Mouse (Mus musculus) myocyte (in vitro differentiated cells): ENCODE results near the gene Zfp28. TPM values are rescaled to one million over a fixed set of nuclear protein-coding genes. Genes with fewer than 3 reads are reported as not detected.

Source experiments
- H3K27me3 ChIP-seq: one replicate; pipeline ENCODE4 v1.6.1; 2011; ENCODE audit not compliant: control insufficient read depth, insufficient read depth, insufficient read length
- H3K36me3 ChIP-seq: one replicate; pipeline ENCODE4 v1.6.1; 2011; ENCODE audit not compliant: control insufficient read depth, insufficient read depth
- H3K4me2 ChIP-seq: one replicate; pipeline ENCODE4 v1.6.1; 2011; ENCODE audit warnings: low read depth, control low read depth
- H3K4me3 ChIP-seq: one replicate; pipeline ENCODE4 v1.5.1; 2011; ENCODE audit warnings: mild to moderate bottlenecking, control low read depth, moderate library complexity
- H3K79me2 ChIP-seq: one replicate; pipeline ENCODE4 v1.6.1; 2011; ENCODE audit not compliant: control insufficient read depth, insufficient read depth
- H3ac ChIP-seq: one replicate; pipeline ENCODE4 v1.6.1; 2011; ENCODE audit not compliant: control insufficient read depth, insufficient read length
- CEBPB ChIP-seq: IDR thresholded peaks from 2 replicates; pipeline ENCODE4 v1.6.1; 2011; ENCODE audit warnings: mild to moderate bottlenecking, moderate library complexity; ENCODE audit not compliant: poor library complexity, insufficient read depth, severe bottlenecking
- E2F4 ChIP-seq: IDR thresholded peaks from one replicate; pipeline ENCODE4 v1.6.1; 2011; ENCODE audit warnings: mild to moderate bottlenecking, control low read depth, moderate library complexity; ENCODE audit not compliant: insufficient read depth
- MAX ChIP-seq: IDR thresholded peaks from one replicate; pipeline ENCODE4 v1.6.1; 2011; ENCODE audit warnings: low read depth, mild to moderate bottlenecking, control low read depth
- MYOD1 ChIP-seq, 3 experiments: IDR thresholded peaks; one replicate each; pipeline ENCODE4 v1.6.1; 2011; ENCODE audit warnings: control low read depth in 2 of 3, low read depth in 2 of 3, mild to moderate bottlenecking in 2 of 3, moderate library complexity in 1 of 3; ENCODE audit not compliant: insufficient read length in 2 of 3, control insufficient read depth in 1 of 3
- MYOG ChIP-seq, 3 experiments: IDR thresholded peaks; one replicate each; pipeline ENCODE4 v1.6.1; 2011; ENCODE audit warnings: control low read depth in 2 of 3, low read depth in 2 of 3, mild to moderate bottlenecking in 2 of 3; ENCODE audit not compliant: insufficient read length in 2 of 3, control insufficient read depth in 1 of 3, insufficient read depth in 1 of 3
- POLR2A ChIP-seq: IDR thresholded peaks from one replicate; pipeline ENCODE4 v1.6.1; 2011; ENCODE audit warnings: low read depth, mild to moderate bottlenecking, control low read depth, moderate library complexity; ENCODE audit not compliant: insufficient read length
- POLR2AphosphoS2 ChIP-seq: IDR thresholded peaks from one replicate; pipeline ENCODE4 v1.6.1; 2011; ENCODE audit warnings: low read depth, control low read depth; ENCODE audit not compliant: insufficient read length
- REST ChIP-seq: IDR thresholded peaks from one replicate; pipeline ENCODE4 v1.6.1; 2011; ENCODE audit warnings: mild to moderate bottlenecking, control low read depth, moderate library complexity; ENCODE audit not compliant: insufficient read depth, insufficient read length
- SRF ChIP-seq: IDR thresholded peaks from one replicate; pipeline ENCODE4 v1.6.1; 2011; ENCODE audit warnings: low read depth; ENCODE audit not compliant: control insufficient read depth, insufficient read length
- TCF12 ChIP-seq: IDR thresholded peaks from one replicate; pipeline ENCODE4 v1.6.1; 2011; ENCODE audit warnings: mild to moderate bottlenecking, control low read depth; ENCODE audit not compliant: poor library complexity, insufficient read depth, severe bottlenecking
- TCF3 ChIP-seq: IDR thresholded peaks from one replicate; pipeline ENCODE4 v1.6.1; 2011; ENCODE audit warnings: low read depth, control low read depth; ENCODE audit not compliant: insufficient read length
- USF1 ChIP-seq: IDR thresholded peaks from one replicate; pipeline ENCODE4 v1.6.1; 2011; ENCODE audit warnings: low read depth, mild to moderate bottlenecking, control low read depth, moderate library complexity
- polyA plus RNA-seq: library from polyadenylated mRNA; unstranded; fragments of >200 nt; fragmentation: generic; extraction: Trizol; gene quantifications from one replicate; pipeline ENCODE4 v1.2.1, GENCODE M21; 2012; ENCODE audit warnings: missing spikeins

The Zfp28 gene
- polyA plus RNA-seq, 1 experiment = 2.4 TPM

DNA sequence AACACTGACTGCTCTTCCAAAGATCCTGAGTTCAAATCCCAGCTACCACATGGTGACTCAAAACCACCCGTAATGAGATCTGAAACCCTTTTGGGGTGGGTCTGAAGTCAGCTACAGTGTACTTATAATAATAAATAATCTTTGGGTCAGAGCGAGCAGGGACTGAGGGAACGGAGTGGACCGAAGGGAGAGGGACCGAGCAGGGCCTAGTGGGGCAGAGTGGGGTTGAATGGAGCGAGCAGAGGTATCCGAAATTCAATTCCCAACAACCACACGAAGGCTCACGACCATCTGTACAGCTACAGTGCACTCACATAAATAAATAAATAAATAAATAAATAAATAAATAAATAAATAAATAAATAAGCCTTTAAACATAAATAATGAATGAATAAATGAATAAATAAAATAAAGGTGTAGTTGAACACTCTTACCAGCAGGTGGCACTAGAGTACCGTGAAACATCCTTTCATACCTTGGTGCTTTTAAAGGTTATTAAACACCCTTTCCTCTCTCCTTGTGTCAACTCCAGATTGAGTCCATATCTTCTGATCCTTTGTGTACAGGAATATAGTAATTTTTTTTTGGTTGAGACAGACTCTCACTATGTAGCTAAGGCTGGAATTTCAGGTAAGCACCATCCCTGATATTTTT lies 24.0 kb upstream of the Zfp28 start:
- Histone ChIP-seq H3K4me3 (no peak overlapping the region), H3K36me3 (no peaks in the 10 kb centered on the region), H3K79me2 (no peaks in the 10 kb centered on the region), H3ac (no peak overlapping the region), H3K4me2 (no peak overlapping the region), H3K27me3 (no peaks in the 10 kb centered on the region)
- TF ChIP-seq SRF (no peak), USF1 (no peak), TCF3 (no peak), E2F4 (no peak), POLR2AphosphoS2 (no peak), MYOG (IDR thresholded peaks at IDR 0.05; ENCODE audit: control insufficient read depth in 1 of 3, insufficient read depth in 1 of 3, insufficient read length in 2 of 3, low read depth in 2 of 3) (no peak), TCF12 (no peak), REST (no peak), POLR2A (no peak), MYOD1 (IDR thresholded peaks at IDR 0.05; ENCODE audit: control insufficient read depth in 1 of 3, insufficient read length in 2 of 3, low read depth in 2 of 3) (no peak), MAX (no peak), CEBPB (no peak)

DNA sequence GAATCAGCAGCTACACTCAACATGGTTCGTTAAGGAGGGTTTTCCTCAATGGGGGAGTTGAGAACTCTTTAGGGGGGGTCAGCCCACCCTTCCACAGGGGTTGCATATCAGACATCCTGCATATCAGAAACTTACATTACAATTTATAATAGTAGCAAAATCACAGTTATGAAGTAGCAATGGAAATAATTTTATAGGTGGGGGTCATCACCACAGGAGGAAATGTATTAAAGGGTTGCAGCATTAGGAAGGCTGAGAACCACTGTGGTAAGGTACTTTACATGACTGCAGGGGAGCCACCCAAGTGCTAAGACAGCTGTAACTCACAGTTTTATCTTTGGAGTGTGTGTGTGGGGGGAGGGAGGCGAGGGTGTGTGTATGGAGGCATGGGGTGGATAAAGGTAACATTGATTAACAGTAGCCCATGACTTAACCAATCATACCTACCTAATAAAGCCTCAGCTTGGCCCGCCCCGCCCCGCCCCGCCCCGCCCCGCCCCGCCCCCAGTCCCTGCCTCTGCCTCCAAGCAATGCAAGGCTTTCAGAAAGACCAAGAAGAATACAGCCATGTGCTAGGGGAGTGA lies 22.5 kb upstream of the Zfp28 start:
- Histone ChIP-seq H3K27me3 (no peaks in the 10 kb centered on the region), H3K36me3 (no peaks in the 10 kb centered on the region), H3K4me3 (no peak overlapping the region), H3K4me2 (no peak overlapping the region), H3ac (no peak overlapping the region), H3K79me2 (no peaks in the 10 kb centered on the region)
- TF ChIP-seq MYOG (IDR thresholded peaks at IDR 0.05; ENCODE audit: control insufficient read depth in 1 of 3, insufficient read depth in 1 of 3, insufficient read length in 2 of 3, low read depth in 2 of 3) (no peak), TCF12 (no peak)

DNA sequence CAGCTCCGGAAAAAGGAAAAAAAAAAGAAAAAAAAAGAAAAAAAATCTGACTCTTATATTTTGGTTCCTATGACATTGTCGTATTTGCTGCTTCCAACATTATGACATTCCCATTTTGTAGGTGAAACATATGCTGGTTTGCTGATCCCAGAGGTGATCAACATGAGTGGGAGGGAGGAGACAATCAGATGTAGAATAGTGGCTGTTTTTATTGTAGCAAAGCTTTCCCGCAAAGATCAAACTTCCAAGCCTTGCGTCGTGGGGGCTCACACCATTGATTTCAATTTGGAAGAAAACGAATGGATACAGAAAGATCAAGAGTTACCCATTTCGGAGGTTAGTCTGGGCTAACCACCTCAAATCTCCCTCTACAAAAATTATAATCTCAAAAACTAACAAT lies 21.3 kb upstream of the Zfp28 start:
- TF ChIP-seq REST = no peak
- no peak for TF ChIP-seq POLR2A
- TF ChIP-seq USF1 = no peak
- no peak for TF ChIP-seq MYOG (IDR thresholded peaks at IDR 0.05; ENCODE audit: control insufficient read depth in 1 of 3, insufficient read depth in 1 of 3, insufficient read length in 2 of 3, low read depth in 2 of 3)
- TF ChIP-seq E2F4 = no peak
- peak overlapping the region; percentile 48 for H3K4me3 ChIP-seq
- H3K79me2 ChIP-seq = no peaks in the 10 kb centered on the region
- no peak overlapping the region for H3ac ChIP-seq
- no peaks in the 10 kb centered on the region for H3K27me3 ChIP-seq
- H3K4me2 ChIP-seq = peak overlapping the region; percentile 87
- H3K36me3 ChIP-seq = no peaks in the 10 kb centered on the region

DNA sequence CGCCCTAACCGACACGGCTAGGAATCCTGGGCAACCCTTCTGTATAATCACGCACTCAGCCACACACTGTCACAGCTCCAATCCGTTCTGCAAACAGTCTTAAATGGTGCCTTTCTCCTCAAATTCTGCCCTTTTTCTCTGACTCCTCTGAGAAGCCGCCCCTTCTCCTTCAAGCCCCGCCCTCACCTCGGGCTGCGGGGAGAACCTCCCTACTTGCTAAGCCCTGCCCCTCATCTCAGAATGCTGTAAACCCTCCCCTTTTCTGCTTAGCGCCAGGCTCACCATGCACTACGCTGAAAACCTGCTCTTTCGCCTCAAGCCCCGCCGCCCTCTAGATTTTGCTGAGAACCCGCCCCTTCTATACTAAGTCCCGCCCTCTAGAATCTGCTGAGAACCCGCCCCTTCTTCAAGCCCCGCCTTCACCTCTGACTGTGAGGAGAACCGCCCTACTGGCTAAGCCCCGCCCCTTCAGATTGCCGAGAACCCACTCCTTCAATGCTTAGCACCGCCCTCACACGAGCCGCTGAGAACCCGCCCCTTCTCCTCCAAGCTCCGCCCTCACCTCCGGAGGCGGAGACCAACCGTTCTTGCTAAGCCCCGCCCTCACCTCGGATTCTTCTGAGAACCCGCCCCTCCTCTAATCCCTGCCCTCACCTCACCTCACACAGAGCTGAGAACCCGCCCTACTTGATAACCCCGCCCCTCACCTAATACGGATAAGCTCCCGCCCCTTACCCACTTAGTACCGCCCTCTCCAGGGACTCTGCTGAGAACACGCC lies 20.6 kb upstream of the Zfp28 start:
- TF ChIP-seq POLR2A = peak; percentile 68
- peak; percentile 67 for TF ChIP-seq SRF
- no peak for TF ChIP-seq TCF3
- TF ChIP-seq POLR2AphosphoS2 = peak; percentile 69
- peak overlapping the region; percentile 97 for H3K4me2 ChIP-seq
- H3K27me3 ChIP-seq = no peaks in the 10 kb centered on the region
- no peaks in the 10 kb centered on the region for H3K79me2 ChIP-seq
- H3K36me3 ChIP-seq = no peaks in the 10 kb centered on the region
- peak overlapping the region; percentile 48 for H3K4me3 ChIP-seq
- peak overlapping the region; percentile 14 for H3ac ChIP-seq

DNA sequence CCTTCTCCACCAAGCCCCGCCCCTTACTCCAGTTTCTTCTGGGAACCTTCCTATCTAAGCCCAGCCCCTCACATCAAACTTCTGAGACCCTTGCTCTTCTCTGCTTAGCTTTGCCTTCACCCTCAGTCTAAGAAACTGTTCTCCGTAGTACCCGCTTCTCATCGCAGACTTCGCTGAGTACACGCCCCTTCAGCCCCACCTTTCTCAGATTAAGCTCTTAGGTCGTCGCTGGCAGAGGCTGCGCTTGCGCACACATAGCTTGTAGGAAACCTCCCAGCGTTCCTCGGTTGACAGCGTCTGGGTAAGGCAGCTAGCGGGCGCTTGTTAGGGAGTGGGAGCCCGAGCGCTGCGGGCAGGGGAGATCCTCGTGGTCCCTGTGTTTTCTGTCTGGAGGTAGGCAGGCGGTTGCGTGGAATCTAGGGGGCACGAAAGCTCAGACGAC lies 20.0 kb upstream of the Zfp28 start, which contains the start of gene Zfp78:
Gene Zfp78 (plus strand): TSS at position 234 of the 442 bp plus-strand sequence.
- no peaks in the 10 kb centered on the region for H3K27me3 ChIP-seq

More for the DNA sequence above, 20.0 kb upstream of the Zfp28 start, which contains the start of gene Zfp78:
- Histone ChIP-seq H3K79me2 (no peaks in the 10 kb centered on the region), H3K36me3 (no peaks in the 10 kb centered on the region), H3ac (peak within 1 kb of the TSS; percentile 14), H3K4me3 (peak within 1 kb of the TSS; percentile 48), H3K4me2 (peak within 1 kb of the TSS; percentile 97)
- TF ChIP-seq TCF12 (no peak), POLR2AphosphoS2 (peak; percentile 56), E2F4 (no peak), POLR2A (peak; percentile 77), MYOD1 (IDR thresholded peaks at IDR 0.05; ENCODE audit: control insufficient read depth in 1 of 3, insufficient read length in 2 of 3, low read depth in 2 of 3) (no peak)
